Mouse (Mus musculus) G1E (cell line): Measurements from ENCODE around the gene Tbcb. TPM values are rescaled to one million over a fixed set of nuclear protein-coding genes. Genes with fewer than 3 reads are reported as not detected.

Experiments used
- ATAC-seq: 2 replicates; pipeline ENCODE4 v1.8.0; 2016; ENCODE audit warnings: mild to moderate bottlenecking; ENCODE audit not compliant: insufficient number of reproducible peaks, poor library complexity, low FRiP score, severe bottlenecking; ENCODE audit errors: extremely low read depth
- DNase-seq: peaks from one replicate; pipeline ENCODE4 v3.0.0; 2012; ENCODE audit warnings: low spot score
- H3K27me3 ChIP-seq: 2 replicates; pipeline ENCODE4 v1.6.1; 2012; ENCODE audit warnings: mild to moderate bottlenecking, low read length, inconsistent platforms; ENCODE audit not compliant: insufficient read depth
- H3K36me3 ChIP-seq: replicated peaks from 2 replicates; pipeline ENCODE3; 2012; ENCODE audit warnings: mild to moderate bottlenecking, inconsistent platforms
- H3K4me1 ChIP-seq: 2 replicates; pipeline ENCODE4 v1.6.1; 2012; ENCODE audit warnings: low read depth, low read length, inconsistent platforms, mixed read lengths; ENCODE audit not compliant: insufficient read depth
- H3K4me3 ChIP-seq: 2 replicates; pipeline ENCODE4 v1.5.1; 2012; ENCODE audit warnings: low read depth, mild to moderate bottlenecking, inconsistent platforms, low read length, moderate library complexity, mixed read lengths
- H3K9me3 ChIP-seq: replicated peaks from 2 replicates; pipeline ENCODE4 v1.6.1; 2012; ENCODE audit warnings: inconsistent platforms
- CTCF ChIP-seq: IDR thresholded peaks from 2 replicates; pipeline ENCODE4 v1.5.1; 2012; ENCODE audit warnings: low read depth, low read length, inconsistent platforms, mixed read lengths
- GATA1 ChIP-seq: IDR thresholded peaks from 2 replicates; pipeline ENCODE4 v1.6.1; 2012; ENCODE audit warnings: borderline replicate concordance, low read length, inconsistent platforms, mixed read lengths
- GATA2 ChIP-seq: IDR thresholded peaks from 2 replicates; pipeline ENCODE4 v1.6.1; 2012; ENCODE audit warnings: low read depth, low read length, inconsistent platforms, borderline replicate concordance
- POLR2AphosphoS5 ChIP-seq: IDR thresholded peaks from 2 replicates; pipeline ENCODE4 v1.6.1; 2012; ENCODE audit warnings: low read depth, low read length, inconsistent platforms; ENCODE audit not compliant: insufficient replicate concordance
- TAL1 ChIP-seq: conservative IDR thresholded peaks from 2 replicates; pipeline ENCODE4 v1.6.1; 2012; ENCODE audit warnings: low read depth, low read length, inconsistent platforms, mixed read lengths
- polyA plus RNA-seq: library from polyadenylated mRNA; stranded (reverse); fragments of >175 nt; gene quantifications from 2 replicates; pipeline ENCODE4 v1.2.3, GENCODE M21; 2012
- total RNA-seq, 2 experiments: library from RNA; stranded (forward) in 1 of 2; stranded (reverse) in 1 of 2; fragments of 200-1000 nt in 1 of 2; fragments of >200 nt in 1 of 2; fragmentation: Nextera tagmentation in 1 of 2; gene quantifications; 2 replicates each; pipeline ENCODE4 v1.2.3; 2014 to 2017

Tbcb gene
- total and polyA plus RNA-seq, 3 experiments, result 19.7 to 38.1 (median 38.1) TPM

- ATAC-seq, result no peak
- H3K36me3 ChIP-seq, result peaks cover 81% of the 10 kb centered on the region
These were observed 42.3 kb upstream of the Tbcb start for GRCm38 (mm10) chr7:30274383-30274782.

DNA sequence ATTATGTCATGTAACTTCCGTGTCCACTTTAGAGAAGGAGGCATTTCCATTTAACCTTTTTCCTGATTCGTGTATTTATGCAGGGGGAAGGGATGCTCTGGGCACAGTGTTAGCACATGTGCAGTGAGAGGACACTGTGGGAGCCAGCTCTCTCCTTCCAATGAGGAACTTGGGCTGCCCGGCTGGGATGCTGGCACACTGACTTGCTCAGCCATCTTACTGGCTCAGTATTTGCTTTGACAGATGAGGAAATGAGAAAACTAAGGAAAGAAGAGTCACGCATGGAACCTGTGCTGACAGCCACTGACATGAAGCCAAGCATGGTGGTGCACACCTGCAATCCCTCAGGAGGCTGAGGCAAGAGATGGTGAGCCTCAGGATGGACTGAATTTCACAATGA, 37.6 kb upstream of the Tbcb start:
- no peaks in the 10 kb centered on the region for H3K9me3 ChIP-seq

More at GRCm38 (mm10) chr7:30274383-30274782, 42.3 kb upstream of the Tbcb start:
- Histone ChIP-seq H3K4me1 (peaks cover 15% of the 10 kb centered on the region), H3K4me3 (no peak overlapping the region), H3K27me3 (no peaks in the 10 kb centered on the region), H3K9me3 (no peaks in the 10 kb centered on the region)
- no peak for TF ChIP-seq GATA2
- DNase-seq, result no peak

DNA sequence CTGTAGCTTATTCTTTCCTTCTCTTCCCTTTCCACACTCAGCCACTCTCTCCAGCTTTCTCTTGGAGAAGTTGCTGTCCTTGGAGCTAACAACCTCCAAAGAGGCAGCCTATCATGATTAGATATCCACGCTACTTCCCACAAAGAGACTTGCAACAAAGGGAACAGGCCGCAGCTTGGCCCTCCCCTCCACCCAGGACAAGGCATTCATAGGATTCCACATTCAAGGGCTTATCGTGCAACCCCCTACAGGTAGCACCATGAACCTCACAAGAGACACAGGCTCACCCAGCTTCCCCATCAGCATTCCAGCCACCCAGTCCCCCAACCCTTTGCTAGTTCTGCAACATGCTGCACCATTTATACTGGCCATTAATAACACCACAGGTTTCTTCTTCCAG, 34.7 kb upstream of the Tbcb start:
- Histone ChIP-seq H3K27me3 (no peaks in the 10 kb centered on the region), H3K36me3 (peaks cover 90% of the 10 kb centered on the region), H3K4me1 (no peaks in the 10 kb centered on the region), H3K9me3 (no peaks in the 10 kb centered on the region), H3K4me3 (no peak overlapping the region)
- no peak for DNase-seq
- TF ChIP-seq POLR2AphosphoS5, result no peak
- no peak for TF ChIP-seq TAL1
- TF ChIP-seq GATA1, result no peak
- no peak for TF ChIP-seq GATA2
- TF ChIP-seq CTCF, result no peak
- no peak for ATAC-seq

More for the DNA sequence above, 37.6 kb upstream of the Tbcb start:
- TF ChIP-seq TAL1 (no peak), POLR2AphosphoS5 (no peak), CTCF (no peak), GATA2 (no peak), GATA1 (no peak)
- H3K27me3 ChIP-seq, result no peaks in the 10 kb centered on the region
- ATAC-seq (no peak), DNase-seq (no peak)
- no peak overlapping the region for H3K4me3 ChIP-seq
- H3K36me3 ChIP-seq, result peaks cover 95% of the 10 kb centered on the region
- H3K4me1 ChIP-seq, result no peaks in the 10 kb centered on the region

GRCm38 (mm10) chr7:30265935-30266334, 33.9 kb upstream of the Tbcb start:
- Histone ChIP-seq H3K36me3 (peaks cover 91% of the 10 kb centered on the region), H3K4me1 (no peaks in the 10 kb centered on the region), H3K4me3 (no peak overlapping the region), H3K9me3 (no peaks in the 10 kb centered on the region), H3K27me3 (no peaks in the 10 kb centered on the region)
- no peak for ATAC-seq
- TF ChIP-seq CTCF, result no peak
- TF ChIP-seq GATA1, result no peak
- no peak for TF ChIP-seq GATA2
- TF ChIP-seq TAL1, result no peak
- TF ChIP-seq POLR2AphosphoS5, result no peak
- no peak for DNase-seq

GRCm38 (mm10) chr7:30265531-30265930, 33.5 kb upstream of the Tbcb start:
- ATAC-seq (no peak), DNase-seq (no peak)
- no peaks in the 10 kb centered on the region for H3K27me3 ChIP-seq

GRCm38 (mm10) chr7:30265041-30265440, 33.0 kb upstream of the Tbcb start:
- Histone ChIP-seq H3K4me1 (no peaks in the 10 kb centered on the region), H3K4me3 (no peak overlapping the region), H3K27me3 (no peaks in the 10 kb centered on the region), H3K36me3 (peaks cover 90% of the 10 kb centered on the region), H3K9me3 (no peaks in the 10 kb centered on the region)
- no peak for ATAC-seq
- no peak for DNase-seq
- TF ChIP-seq CTCF, result no peak
- no peak for TF ChIP-seq GATA1
- no peak for TF ChIP-seq POLR2AphosphoS5
- TF ChIP-seq GATA2, result no peak
- TF ChIP-seq TAL1, result no peak

More at GRCm38 (mm10) chr7:30265531-30265930, 33.5 kb upstream of the Tbcb start:
- no peaks in the 10 kb centered on the region for H3K4me1 ChIP-seq
- H3K4me3 ChIP-seq, result no peak overlapping the region
- no peaks in the 10 kb centered on the region for H3K9me3 ChIP-seq
- H3K36me3 ChIP-seq, result peaks cover 90% of the 10 kb centered on the region
- TF ChIP-seq CTCF (no peak), TAL1 (no peak), GATA2 (no peak), POLR2AphosphoS5 (no peak), GATA1 (no peak)
